Mouse (Mus musculus) heart, embryonic 12.5 days (tissue): ENCODE measurements at regions not wholly inside any gene's neighbourhood (a gene's known extent, or its start where the extent isn't known, plus 50 kb on each side); places are given as distances from the start of the nearest gene placed in this dataset.

ENCODE experiments used
- ATAC-seq: fragments of 200-750 bp; cut with Nextera tagmentation; 2 replicates; pipeline ENCODE4 v1.8.0; 2017; ENCODE audit warnings: moderate TSS enrichment, moderate library complexity; ENCODE audit not compliant: insufficient number of reproducible peaks, low FRiP score
- H3K27ac ChIP-seq: fragments of 300-500 bp; sonication (generic); 2 replicates; pipeline ENCODE4 v1.5.1; 2016; ENCODE audit warnings: mild to moderate bottlenecking, moderate library complexity; ENCODE audit not compliant: poor library complexity, severe bottlenecking
- H3K27me3 ChIP-seq: fragments of 300-500 bp; sonication (generic); replicated peaks from 2 replicates; pipeline ENCODE4 v1.6.1; 2016; ENCODE audit warnings: mild to moderate bottlenecking, moderate library complexity
- H3K36me3 ChIP-seq: fragments of 300-500 bp; sonication (generic); 2 replicates; pipeline ENCODE4 v1.6.1; 2016; ENCODE audit warnings: mild to moderate bottlenecking, moderate library complexity
- H3K4me1 ChIP-seq: fragments of 300-500 bp; sonication (generic); replicated peaks from 2 replicates; pipeline ENCODE4 v1.6.1; 2016; ENCODE audit warnings: mild to moderate bottlenecking
- H3K4me2 ChIP-seq: fragments of 300-500 bp; sonication (generic); 2 replicates; pipeline ENCODE4 v1.6.1; 2016; ENCODE audit warnings: mild to moderate bottlenecking, moderate library complexity
- H3K4me3 ChIP-seq: fragments of 300-500 bp; sonication (generic); 2 replicates; pipeline ENCODE4 v1.5.1; 2016; ENCODE audit warnings: mild to moderate bottlenecking
- H3K9ac ChIP-seq: fragments of 300-500 bp; sonication (generic); 2 replicates; pipeline ENCODE4 v1.6.1; 2016; ENCODE audit warnings: mild to moderate bottlenecking, moderate library complexity
- H3K9me3 ChIP-seq: fragments of 300-500 bp; sonication (generic); replicated peaks from 2 replicates; pipeline ENCODE4 v1.6.1; 2016; ENCODE audit warnings: mild to moderate bottlenecking, moderate library complexity
- WGBS: fragments of 180-500 bp; shearing (Covaris S2); methylation state at CpG from one replicate; pipeline ENCODE4 v1.1.7; 2016; 5-methylcytosine and 5-hydroxymethylcytosine counted together

DNA sequence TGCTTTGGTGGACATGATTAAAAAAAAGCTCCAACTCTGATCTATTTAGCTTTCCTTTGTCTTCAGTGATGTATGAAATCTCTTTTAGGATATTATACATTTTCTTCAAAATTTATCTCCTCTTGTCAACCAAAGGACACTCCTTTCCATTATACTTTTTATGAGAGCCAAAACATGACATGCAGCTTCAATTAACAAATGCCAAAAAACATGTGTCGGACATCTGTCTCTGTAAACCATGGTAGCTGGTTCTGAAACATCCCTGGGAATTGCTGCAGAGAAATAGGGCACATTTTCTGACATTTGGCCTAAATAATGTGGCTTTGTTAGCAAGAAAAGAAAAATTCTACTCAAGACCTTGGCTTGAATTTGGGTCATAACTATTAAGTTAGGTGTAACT lies 524.8 kb upstream of the Nbea start:
- no peak for ATAC-seq
- H3K36me3 ChIP-seq = no peaks in the 10 kb centered on the region
- 79% methylated on average over 1 of the region's 1 CpGs for WGBS
- H3K27me3 ChIP-seq = no peaks in the 10 kb centered on the region
- no peaks in the 10 kb centered on the region for H3K4me1 ChIP-seq
- H3K4me2 ChIP-seq = no peak overlapping the region
- no peak overlapping the region for H3K4me3 ChIP-seq
- H3K9ac ChIP-seq = no peak overlapping the region
- no peaks in the 10 kb centered on the region for H3K9me3 ChIP-seq
- H3K27ac ChIP-seq = no peak overlapping the region

DNA sequence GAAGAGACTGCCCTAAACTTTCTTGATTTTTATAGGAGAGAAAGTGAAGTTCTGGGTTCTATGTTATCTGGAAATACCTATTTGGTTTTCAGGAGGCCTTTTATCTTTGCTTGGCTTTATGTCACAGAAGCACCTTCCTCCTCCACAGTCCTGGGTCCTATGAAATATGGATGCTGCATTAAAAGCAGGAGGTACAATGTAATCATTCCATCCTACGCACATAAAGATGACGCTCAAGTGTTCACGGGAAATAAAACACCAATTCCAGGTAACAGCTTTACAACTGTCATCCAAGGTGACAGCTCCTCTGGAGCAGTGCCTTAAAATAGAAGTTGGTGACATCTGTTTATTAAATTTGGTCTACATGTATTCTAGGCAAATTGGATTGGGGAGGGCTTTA lies 523.8 kb upstream of the Nbea start:
- no peak for ATAC-seq
- Histone ChIP-seq H3K4me2 (no peak overlapping the region), H3K27ac (no peak overlapping the region), H3K27me3 (no peaks in the 10 kb centered on the region), H3K4me3 (no peak overlapping the region), H3K36me3 (no peaks in the 10 kb centered on the region), H3K4me1 (no peaks in the 10 kb centered on the region), H3K9me3 (no peaks in the 10 kb centered on the region), H3K9ac (no peak overlapping the region)
- 89% methylated on average over 3 of the region's 3 CpGs for WGBS

DNA sequence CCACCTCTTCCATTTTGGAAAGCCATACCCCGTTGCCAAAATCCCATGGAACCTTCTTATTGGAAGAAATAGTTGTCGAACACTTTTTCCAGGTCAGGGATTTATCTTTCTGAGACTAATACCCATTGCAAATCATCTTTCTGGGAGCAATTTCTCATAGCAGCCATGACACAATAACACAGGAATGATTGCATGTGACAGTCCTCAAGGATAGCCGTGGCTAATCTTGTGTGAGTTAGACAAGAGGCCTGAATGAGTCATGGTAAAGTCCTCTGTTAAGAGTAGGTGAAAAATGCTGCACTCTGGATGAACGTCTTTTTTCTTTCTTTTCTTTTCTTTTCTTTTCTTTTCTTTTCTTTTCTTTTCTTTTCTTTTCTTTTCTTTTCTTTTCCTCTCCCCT lies 522.5 kb upstream of the Nbea start:
- no peaks in the 10 kb centered on the region for H3K36me3 ChIP-seq
- H3K9ac ChIP-seq = no peak overlapping the region
- no peak overlapping the region for H3K4me3 ChIP-seq
- no peaks in the 10 kb centered on the region for H3K9me3 ChIP-seq
- H3K27me3 ChIP-seq = no peaks in the 10 kb centered on the region
- H3K4me1 ChIP-seq = no peaks in the 10 kb centered on the region
- no peak overlapping the region for H3K4me2 ChIP-seq
- no peak for ATAC-seq
- 52% methylated on average over 4 of the region's 4 CpGs for WGBS
- no peak overlapping the region for H3K27ac ChIP-seq

DNA sequence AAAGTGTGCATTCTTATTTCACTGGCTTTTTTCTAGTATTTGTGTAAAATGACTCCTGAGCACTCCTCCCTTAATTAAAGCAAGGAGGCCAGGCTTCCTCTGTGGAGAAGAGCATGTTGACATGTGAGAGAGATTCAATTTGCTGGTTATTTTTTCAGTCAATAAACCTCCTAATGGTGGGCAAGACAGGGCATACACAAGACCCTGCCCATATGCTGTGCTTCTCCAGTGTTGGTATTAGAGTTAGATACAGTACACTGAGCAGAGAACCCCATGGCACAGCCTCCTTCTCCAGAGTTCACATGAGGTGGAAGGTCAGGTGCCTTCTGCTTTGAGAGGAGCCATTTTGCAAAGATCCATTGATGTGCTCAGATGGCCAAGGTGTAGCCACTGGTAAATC lies 515.4 kb upstream of the Nbea start:
- no peaks in the 10 kb centered on the region for H3K36me3 ChIP-seq
- H3K4me3 ChIP-seq = no peak overlapping the region
- H3K9me3 ChIP-seq = no peaks in the 10 kb centered on the region
- no peaks in the 10 kb centered on the region for H3K27me3 ChIP-seq
- H3K4me1 ChIP-seq = no peaks in the 10 kb centered on the region
- no peak overlapping the region for H3K4me2 ChIP-seq
- H3K27ac ChIP-seq = no peak overlapping the region
- H3K9ac ChIP-seq = no peak overlapping the region
- no peak for ATAC-seq

DNA sequence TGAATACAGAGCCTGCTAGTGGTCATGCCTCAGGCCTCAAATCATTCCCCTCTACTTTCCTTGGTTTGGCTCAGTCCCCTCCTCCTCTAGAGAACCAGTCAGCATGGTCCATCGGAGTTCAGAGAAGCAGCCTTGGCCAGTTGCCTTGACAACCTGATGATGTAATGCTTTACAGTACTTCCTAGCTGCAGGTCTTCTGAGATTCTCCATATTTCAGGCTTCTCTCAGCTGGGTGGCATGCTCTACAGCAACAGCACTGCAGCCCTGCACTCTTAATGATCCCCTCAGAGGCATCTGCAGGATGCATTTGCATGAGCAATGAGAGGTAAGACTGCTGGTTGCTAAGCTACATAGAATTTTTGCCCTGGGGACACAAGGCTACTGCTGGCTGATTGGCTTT lies 514.7 kb upstream of the Nbea start:
- H3K4me3 ChIP-seq = no peak overlapping the region
- 32% methylated on average over 1 of the region's 1 CpGs for WGBS
- no peaks in the 10 kb centered on the region for H3K36me3 ChIP-seq
- no peak overlapping the region for H3K27ac ChIP-seq
- no peaks in the 10 kb centered on the region for H3K4me1 ChIP-seq
- H3K9me3 ChIP-seq = no peaks in the 10 kb centered on the region
- H3K9ac ChIP-seq = no peak overlapping the region
- ATAC-seq = no peak
- H3K27me3 ChIP-seq = no peaks in the 10 kb centered on the region
- no peak overlapping the region for H3K4me2 ChIP-seq

DNA sequence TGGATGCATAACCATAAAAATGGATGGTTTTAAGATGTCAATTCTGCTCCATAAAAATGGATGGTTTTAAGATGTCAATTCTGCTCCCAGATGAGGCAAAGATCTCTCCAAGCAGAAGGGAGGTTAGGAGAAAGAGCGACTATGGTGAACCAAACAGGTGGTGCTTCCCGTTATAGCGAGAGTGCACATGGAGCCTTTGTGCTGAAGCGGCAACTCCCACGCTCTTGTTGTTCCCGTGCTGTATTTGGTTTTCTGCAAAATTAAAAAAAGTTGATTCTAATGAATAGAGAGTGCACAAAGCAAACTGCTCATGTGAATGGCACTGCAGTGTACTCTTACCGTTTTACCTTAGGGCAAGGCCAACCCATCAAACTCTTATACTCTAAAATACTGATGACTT lies 497.5 kb upstream of the Nbea start:
- ATAC-seq = no peak
- no peaks in the 10 kb centered on the region for H3K27me3 ChIP-seq
- 85% methylated on average over 7 of the region's 7 CpGs for WGBS
- no peaks in the 10 kb centered on the region for H3K36me3 ChIP-seq
- H3K9me3 ChIP-seq = no peaks in the 10 kb centered on the region
- H3K9ac ChIP-seq = no peak overlapping the region
- H3K4me2 ChIP-seq = no peak overlapping the region
- H3K27ac ChIP-seq = no peak overlapping the region
- no peaks in the 10 kb centered on the region for H3K4me1 ChIP-seq
- H3K4me3 ChIP-seq = no peak overlapping the region

DNA sequence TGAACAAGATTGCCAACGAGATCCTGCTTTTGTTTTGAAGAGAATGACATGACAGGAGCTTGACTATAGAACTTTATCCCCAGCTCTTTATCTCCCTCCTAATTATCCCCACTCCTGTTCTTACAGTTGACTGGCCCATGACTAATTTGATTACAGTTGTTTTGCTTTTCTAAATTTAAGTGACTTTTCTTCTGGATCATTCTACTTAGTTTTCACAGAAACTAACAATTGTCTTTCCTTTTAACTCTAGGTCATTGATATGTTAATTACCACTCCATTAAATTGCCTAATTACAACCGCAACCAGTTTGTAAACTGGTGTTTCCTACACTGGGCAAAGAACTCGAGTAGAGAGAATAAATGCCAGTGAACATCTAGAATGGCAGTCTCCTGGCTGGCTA lies 485.3 kb upstream of the Nbea start:
- Histone ChIP-seq H3K9me3 (no peaks in the 10 kb centered on the region), H3K27ac (no peak overlapping the region), H3K27me3 (no peaks in the 10 kb centered on the region), H3K4me3 (no peak overlapping the region), H3K4me2 (no peak overlapping the region), H3K4me1 (no peaks in the 10 kb centered on the region), H3K9ac (no peak overlapping the region), H3K36me3 (no peaks in the 10 kb centered on the region)
- no peak for ATAC-seq
- WGBS = 58% methylated on average over 3 of the region's 3 CpGs

DNA sequence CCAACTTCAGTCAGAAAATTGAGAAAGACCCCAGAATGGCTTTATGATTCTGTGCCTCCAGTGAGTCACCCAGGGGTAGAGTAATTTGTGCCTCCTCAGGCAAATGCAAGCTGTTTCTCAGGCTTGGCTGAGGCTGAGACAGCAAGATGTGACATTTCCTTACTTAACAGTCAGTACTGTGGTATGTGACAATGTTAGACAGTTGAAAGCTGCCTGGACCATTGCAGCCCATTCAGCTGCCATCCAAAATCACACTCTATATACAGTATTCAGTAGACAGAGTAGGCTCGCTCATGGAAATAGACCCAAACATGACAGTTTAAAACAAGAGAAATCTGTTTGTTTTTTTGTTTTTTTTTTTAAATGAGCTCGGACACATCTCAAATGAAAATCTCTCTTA lies 477.1 kb upstream of the Nbea start:
- no peaks in the 10 kb centered on the region for H3K9me3 ChIP-seq
- 74% methylated on average over 2 of the region's 2 CpGs for WGBS
- H3K4me3 ChIP-seq = no peak overlapping the region
- no peaks in the 10 kb centered on the region for H3K27me3 ChIP-seq
- H3K4me1 ChIP-seq = no peaks in the 10 kb centered on the region
- H3K36me3 ChIP-seq = no peaks in the 10 kb centered on the region
- H3K9ac ChIP-seq = no peak overlapping the region
- no peak for ATAC-seq
- no peak overlapping the region for H3K27ac ChIP-seq
- no peak overlapping the region for H3K4me2 ChIP-seq

DNA sequence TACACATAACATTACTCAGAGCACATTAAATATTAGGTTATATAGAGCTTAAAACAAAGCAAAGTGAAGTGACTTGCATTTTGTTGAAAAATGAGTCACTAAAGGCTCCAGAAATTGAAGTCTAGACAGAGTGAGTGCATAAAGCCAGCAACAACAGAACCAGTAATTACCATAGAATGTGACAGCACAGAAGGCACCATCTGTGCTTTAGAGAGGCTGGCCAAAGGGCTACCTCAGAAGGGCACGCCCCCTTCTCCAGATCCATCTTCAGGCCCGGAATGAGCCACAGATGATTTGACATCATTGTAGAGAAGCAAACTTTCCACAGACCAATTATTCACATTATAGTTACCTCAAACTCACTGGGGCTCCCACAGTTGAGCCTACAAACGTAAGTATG lies 463.8 kb upstream of the Nbea start:
- 72% methylated on average over 3 of the region's 3 CpGs for WGBS
- no peak for ATAC-seq
- no peaks in the 10 kb centered on the region for H3K4me1 ChIP-seq

More for the DNA sequence above, 463.8 kb upstream of the Nbea start:
- no peak overlapping the region for H3K4me3 ChIP-seq
- no peak overlapping the region for H3K27ac ChIP-seq
- H3K9me3 ChIP-seq = no peaks in the 10 kb centered on the region
- H3K4me2 ChIP-seq = no peak overlapping the region
- H3K36me3 ChIP-seq = no peaks in the 10 kb centered on the region
- no peaks in the 10 kb centered on the region for H3K27me3 ChIP-seq
- H3K9ac ChIP-seq = no peak overlapping the region
